Mouse (Mus musculus) testis, adult 2 months (tissue): ENCODE measurements at regions not wholly inside any gene's neighbourhood (a gene's known extent, or its start where the extent isn't known, plus 50 kb on each side); places are given as distances from the start of the nearest gene placed in this dataset.

Experiments used
- CTCF ChIP-seq: fragments of 200-500 bp; IDR thresholded peaks from 2 replicates; pipeline ENCODE4 v1.5.1; 2012; ENCODE audit warnings: low read depth, mild to moderate bottlenecking, inconsistent platforms, low read length, moderate library complexity; ENCODE audit not compliant: control insufficient read depth, insufficient read depth, insufficient replicate concordance
- POLR2A ChIP-seq: fragments of 200-500 bp; IDR thresholded peaks from 2 replicates; pipeline ENCODE4 v1.6.1; 2012; ENCODE audit warnings: low read depth, mild to moderate bottlenecking, inconsistent platforms, low read length, moderate library complexity; ENCODE audit not compliant: control insufficient read depth

DNA sequence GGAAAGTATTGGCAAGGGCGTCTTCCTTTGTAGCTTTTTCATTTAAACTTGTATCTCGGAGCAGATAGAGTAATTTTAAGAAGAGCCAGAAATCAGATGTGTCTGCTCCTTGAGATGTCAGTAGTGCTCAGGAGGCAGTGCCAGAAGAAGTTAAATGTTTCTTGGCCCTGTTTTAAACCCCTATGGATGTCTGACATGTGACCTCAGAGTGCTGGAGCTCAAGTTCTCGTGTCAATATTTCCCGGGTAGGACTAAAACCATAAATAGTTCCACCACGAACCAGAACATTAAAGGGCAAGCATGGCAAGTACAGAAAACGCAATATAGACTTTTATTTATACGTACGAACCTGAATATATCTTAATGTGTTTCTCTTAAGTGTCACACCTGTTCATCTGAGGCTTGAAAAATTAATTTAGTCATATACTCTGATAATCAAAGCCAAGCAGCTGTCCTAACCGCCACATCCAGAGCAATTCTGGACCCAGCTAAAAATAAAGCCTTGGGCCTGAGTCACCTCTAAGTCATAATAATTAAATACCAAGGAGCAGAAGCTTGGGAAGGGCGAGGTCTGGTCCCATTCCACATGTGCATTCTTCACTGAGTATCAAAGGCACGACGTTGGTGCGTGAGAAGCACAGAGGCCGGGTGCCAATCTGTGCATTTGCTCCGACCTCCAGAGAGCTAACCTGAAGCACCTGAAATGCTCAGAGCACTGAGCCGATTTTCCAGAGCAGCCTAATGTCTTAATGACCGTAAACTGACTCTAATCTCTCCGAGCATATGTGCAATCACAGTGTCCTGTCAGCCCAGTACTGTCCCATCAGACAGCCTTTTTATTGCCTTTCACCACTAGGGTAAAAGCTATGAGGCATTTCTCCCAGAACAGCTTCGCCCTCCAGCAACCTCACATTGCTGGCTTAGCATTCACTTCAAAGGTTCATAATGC lies 139.8 kb downstream of the Hs3st3b1 start:
- TF ChIP-seq CTCF (no peak), POLR2A (no peak)
